Mouse (Mus musculus) cortical plate, adult 2 months (tissue): ENCODE results near the gene Dstn. TPM values are rescaled to one million over a fixed set of nuclear protein-coding genes. Genes with fewer than 3 reads are reported as not detected.

Source experiments
- H3K27ac ChIP-seq: fragments of 200-500 bp; 2 replicates; pipeline ENCODE4 v1.5.1; 2012; ENCODE audit warnings: low read length, control low read depth, inconsistent platforms; ENCODE audit not compliant: insufficient read depth
- H3K4me1 ChIP-seq: fragments of 200-500 bp; 2 replicates; pipeline ENCODE4 v1.6.1; 2011; ENCODE audit warnings: low read length; ENCODE audit not compliant: control insufficient read depth, insufficient read depth
- H3K4me3 ChIP-seq: fragments of 200-500 bp; 2 replicates; pipeline ENCODE4 v1.5.1; 2011; ENCODE audit warnings: mild to moderate bottlenecking, low read length, control low read depth; ENCODE audit not compliant: insufficient read depth
- CTCF ChIP-seq: fragments of 200-500 bp; IDR thresholded peaks from 2 replicates; pipeline ENCODE4 v1.5.1; 2011; ENCODE audit warnings: mild to moderate bottlenecking, control low read depth, low read length; ENCODE audit not compliant: insufficient read depth; ENCODE audit errors: extremely low read depth
- POLR2A ChIP-seq: fragments of 200-500 bp; IDR thresholded peaks from 2 replicates; pipeline ENCODE4 v1.6.1; 2011; ENCODE audit warnings: mild to moderate bottlenecking, low read length, control low read depth; ENCODE audit not compliant: insufficient read depth; ENCODE audit errors: extremely low read depth
- polyA plus RNA-seq: library from polyadenylated mRNA; depleted of rRNA; stranded (reverse); fragments of >200 nt; gene quantifications from 2 replicates; pipeline ENCODE4 v1.2.3, GENCODE M21; 2012

The Dstn gene
- polyA plus RNA-seq, 1 experiment = 128 TPM

DNA sequence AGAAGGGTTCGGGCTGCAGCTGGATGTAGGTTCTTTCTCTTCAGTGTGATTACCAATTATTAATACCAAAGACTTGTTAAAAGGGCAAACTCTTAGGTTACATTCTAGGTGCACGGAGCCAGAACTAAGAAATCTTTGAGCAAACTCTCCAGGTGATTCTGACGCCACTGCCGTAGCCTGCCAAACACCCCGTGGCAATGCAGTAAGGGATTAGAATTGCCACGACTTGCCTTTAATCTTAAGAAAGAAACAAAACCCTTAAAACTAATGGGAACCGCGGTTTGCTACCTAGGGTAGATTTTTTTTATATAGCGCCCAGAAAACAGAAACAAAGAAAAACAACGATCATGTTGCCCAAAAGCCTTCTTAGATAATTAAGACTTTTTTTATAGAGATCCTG, 899 bp upstream of the Dstn start:
- Histone ChIP-seq H3K4me3 (peak overlapping the region; percentile 62), H3K27ac (no peak overlapping the region), H3K4me1 (peaks cover 1% of the 10 kb centered on the region; the same call in 1 of the 2 replicates)
- TF ChIP-seq POLR2A = no peak
- TF ChIP-seq CTCF = no peak

DNA sequence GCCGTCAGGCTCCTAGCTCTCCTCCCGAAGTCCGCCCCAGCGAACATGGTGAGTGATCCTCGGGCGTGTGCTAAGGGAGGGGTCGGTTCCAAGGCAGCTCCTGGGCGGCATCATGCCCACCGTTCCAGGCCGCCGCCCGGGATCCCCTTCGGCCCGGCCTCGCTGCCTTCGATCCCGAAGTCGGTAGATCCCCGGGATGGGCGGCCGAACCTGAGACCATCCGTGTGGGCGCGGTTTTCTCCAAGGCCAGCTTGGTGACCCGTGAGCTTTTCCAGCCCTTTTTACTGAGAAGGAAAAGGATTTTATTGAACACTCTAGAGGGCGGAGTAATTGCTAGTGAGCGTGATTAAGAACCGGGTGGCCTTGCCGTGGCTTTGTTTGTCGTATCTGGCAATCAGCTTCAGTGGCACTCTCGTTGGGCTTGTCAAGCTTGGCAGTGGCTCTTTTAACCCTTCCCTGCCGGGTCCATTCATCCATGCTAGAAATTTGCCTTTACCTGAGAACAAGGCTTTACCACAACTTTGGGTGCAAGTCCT, 548 bp downstream of the Dstn start:
- peaks cover 1% of the 10 kb centered on the region; the same call in 1 of the 2 replicates for H3K4me1 ChIP-seq
- TF ChIP-seq CTCF (no peak), POLR2A (no peak)
- peak overlapping the region; percentile 62 for H3K4me3 ChIP-seq
- peak overlapping the region; percentile 48; the same call in 1 of the 2 replicates for H3K27ac ChIP-seq

GRCm38 (mm10) chr2:143916229-143916628, 1.1 kb downstream of the Dstn start:
- no peak overlapping the region for H3K27ac ChIP-seq
- TF ChIP-seq CTCF = no peak
- no peak for TF ChIP-seq POLR2A
- H3K4me3 ChIP-seq = peak overlapping the region; percentile 62
- H3K4me1 ChIP-seq = peaks cover 1% of the 10 kb centered on the region; the same call in 1 of the 2 replicates

DNA sequence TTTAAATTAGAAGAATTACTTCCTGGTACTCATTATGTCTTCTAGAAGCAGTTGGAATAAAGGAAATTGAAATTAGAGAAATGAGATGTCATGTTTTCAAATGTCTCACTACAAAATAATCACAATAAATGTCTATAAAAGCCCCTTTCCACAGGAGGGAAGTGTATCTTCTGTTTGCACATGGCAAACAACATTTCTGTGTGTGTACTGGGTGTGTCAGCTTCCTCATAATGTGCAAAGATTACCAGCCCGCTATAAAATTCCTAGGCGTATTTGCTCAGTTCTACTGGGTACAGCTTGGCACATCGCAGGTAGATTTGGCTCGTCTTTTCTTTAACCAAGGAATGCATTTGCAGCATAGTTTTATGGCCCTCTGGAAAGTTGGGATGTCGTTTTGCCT, 2.5 kb downstream of the Dstn start:
- Histone ChIP-seq H3K4me3 (no peak overlapping the region), H3K4me1 (peaks cover 1% of the 10 kb centered on the region; the same call in 1 of the 2 replicates), H3K27ac (no peak overlapping the region)
- TF ChIP-seq CTCF = no peak
- TF ChIP-seq POLR2A = no peak

GRCm38 (mm10) chr2:143918831-143919502, 3.8 kb downstream of the Dstn start:
- no peak overlapping the region for H3K4me3 ChIP-seq
- no peak overlapping the region for H3K27ac ChIP-seq
- H3K4me1 ChIP-seq = peaks cover 1% of the 10 kb centered on the region; the same call in 1 of the 2 replicates
- TF ChIP-seq POLR2A (no peak), CTCF (no peak)

- TF ChIP-seq CTCF (no peak), POLR2A (no peak)
- Histone ChIP-seq H3K4me3 (no peak overlapping the region), H3K27ac (no peak overlapping the region), H3K4me1 (peaks cover 3% of the 10 kb centered on the region; the same call in 1 of the 2 replicates)
These were observed 9.0 kb downstream of the Dstn start for GRCm38 (mm10) chr2:143924085-143924484.

DNA sequence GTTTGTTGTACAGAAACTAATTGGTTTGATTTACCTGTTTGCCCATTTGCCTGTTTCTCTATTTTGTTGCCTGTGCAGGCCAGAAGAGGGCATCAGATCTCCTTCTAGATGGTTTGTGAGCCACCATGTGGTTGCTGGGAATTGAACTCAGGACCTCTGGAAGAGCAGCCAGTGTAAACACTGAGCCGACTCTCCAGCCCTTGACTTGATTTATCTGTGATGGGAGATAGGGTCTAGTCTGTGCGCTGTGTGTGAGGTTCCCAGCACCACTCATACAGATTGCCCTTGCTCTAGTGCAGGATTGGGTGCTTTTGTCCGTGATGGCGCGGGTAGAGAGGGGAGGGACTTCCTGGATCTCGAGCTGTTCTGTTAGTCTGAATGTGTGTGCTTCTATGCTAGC, 10.7 kb downstream of the Dstn start:
- no peak overlapping the region for H3K4me3 ChIP-seq
- peaks cover 3% of the 10 kb centered on the region; the same call in 1 of the 2 replicates for H3K4me1 ChIP-seq
- H3K27ac ChIP-seq = no peak overlapping the region
- no peak for TF ChIP-seq CTCF
- no peak for TF ChIP-seq POLR2A

DNA sequence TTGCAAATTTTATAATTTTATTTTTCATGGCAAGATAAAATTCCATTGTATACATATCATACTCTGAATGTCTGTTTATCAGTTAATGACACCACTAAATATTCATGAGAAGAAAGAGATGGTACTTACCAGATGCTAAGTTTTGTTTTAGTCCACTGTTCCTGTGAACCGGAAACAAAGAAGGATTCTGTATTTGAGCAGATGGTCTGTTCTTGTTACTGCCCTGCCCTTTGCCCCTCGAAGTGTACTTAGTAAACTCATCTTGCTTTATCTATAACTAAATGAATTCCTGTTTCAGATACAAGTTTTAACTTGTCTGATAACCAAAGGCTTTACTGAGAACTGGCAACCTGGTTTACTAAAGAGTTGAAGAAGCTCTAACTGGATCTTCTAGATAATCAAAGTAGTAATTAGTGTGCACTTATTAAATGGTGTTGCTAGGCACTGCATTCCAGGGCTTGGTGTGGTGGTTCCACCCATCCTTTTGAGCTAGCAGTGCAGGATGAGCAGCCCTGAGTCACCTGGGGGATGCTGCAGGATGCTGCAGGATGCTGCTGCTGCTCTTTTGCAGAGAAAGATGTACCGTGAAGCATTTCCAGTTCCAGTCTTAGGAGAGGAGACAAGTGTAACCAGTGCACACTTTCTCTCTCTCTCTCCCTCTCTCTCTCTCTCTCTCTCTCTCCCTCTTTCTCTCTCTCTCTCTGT, 14.6 kb downstream of the Dstn start:
- Histone ChIP-seq H3K4me1 (no peaks in the 10 kb centered on the region; the same call in 1 of the 2 replicates), H3K4me3 (no peak overlapping the region), H3K27ac (no peak overlapping the region)
- TF ChIP-seq CTCF (no peak), POLR2A (no peak)

DNA sequence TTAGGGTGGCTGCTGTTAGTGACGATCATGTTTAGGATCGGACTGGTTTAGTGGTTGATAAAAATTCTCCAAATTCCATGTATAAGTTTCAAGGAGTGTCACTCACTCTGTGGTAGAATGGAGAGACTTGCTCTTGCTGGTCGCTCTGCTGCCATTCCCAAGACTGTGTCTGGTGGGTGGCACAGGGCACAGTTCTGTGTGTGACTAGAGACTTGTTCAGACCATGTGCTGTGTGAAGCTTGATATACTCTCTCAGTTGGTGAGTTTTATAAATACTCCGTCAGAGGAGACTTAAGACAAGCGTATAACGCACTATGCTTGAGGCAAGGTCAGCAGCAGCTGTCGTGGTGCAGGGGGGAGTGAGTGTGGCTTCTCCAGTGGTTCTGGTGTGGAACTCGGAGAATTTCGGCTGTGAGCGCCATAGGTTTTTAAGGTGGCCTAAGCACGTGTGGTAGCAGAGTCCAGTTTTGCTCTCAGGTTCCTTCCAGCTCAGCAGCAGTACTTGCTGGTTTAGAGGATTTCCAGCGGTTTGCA, 17.3 kb downstream of the Dstn start:
- Histone ChIP-seq H3K27ac (no peak overlapping the region), H3K4me3 (no peak overlapping the region), H3K4me1 (no peaks in the 10 kb centered on the region)
- TF ChIP-seq CTCF = no peak
- TF ChIP-seq POLR2A = no peak

GRCm38 (mm10) chr2:143933516-143933915, 18.4 kb downstream of the Dstn start:
- Histone ChIP-seq H3K4me1 (no peaks in the 10 kb centered on the region), H3K4me3 (no peak overlapping the region), H3K27ac (no peak overlapping the region)
- no peak for TF ChIP-seq POLR2A
- no peak for TF ChIP-seq CTCF
